Mouse (Mus musculus): ENCODE data around the gene Pccb.

Gene Pccb

DNA sequence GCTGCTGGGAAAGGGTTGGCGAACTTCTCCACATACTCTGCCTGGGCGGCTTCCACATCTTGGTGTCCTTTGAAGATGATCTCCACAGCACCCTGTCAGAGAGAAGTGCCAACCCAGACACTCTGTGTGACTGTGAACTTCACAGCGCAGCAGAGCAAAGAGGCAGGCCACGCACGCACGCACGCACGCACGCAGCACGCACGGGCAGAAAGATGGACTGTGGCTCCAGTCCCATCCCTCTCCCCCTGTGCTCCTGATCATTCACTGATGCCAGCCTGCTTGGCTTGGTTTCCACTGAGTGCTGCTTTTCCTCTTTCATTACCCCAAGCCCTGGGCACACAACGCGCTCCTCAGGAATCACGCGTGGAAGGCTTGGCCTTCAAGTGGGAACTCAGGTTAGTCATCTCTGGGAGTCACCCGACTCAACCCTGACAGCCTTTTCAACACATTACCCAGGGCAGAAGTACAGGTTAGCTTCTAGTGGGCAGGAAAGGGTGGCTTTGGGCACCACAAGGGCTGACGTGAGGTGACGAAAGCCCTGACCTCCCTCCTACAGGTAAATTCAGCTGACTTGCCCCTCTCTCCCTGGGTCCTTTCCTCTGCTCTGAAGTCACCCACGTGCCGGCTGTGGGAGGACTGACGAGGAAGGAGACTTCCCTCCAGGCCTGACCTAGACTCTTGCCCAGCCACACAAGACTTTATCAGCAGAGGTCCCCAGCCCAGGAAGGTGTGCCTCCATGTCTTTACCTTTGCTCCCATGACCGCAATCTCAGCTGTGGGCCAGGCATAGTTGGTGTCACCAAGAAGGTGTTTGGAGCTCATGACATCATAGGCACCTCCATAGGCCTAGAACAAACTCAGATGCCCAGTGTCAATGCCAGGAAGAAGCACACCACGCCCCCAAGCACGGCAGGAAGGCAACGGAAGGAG, 50.1 kb downstream of the Pccb start:
- no peak for DNase-seq (ENCODE audit: low spot score)

GRCm38 (mm10) chr9:100982786-100983185, 51.9 kb downstream of the Pccb start:
- no peak for DNase-seq (ENCODE audit: low spot score)

- no peak for DNase-seq (ENCODE audit: low spot score)
Observed at GRCm38 (mm10) chr9:100979260-100979659, 55.4 kb downstream of the Pccb start.

DNA sequence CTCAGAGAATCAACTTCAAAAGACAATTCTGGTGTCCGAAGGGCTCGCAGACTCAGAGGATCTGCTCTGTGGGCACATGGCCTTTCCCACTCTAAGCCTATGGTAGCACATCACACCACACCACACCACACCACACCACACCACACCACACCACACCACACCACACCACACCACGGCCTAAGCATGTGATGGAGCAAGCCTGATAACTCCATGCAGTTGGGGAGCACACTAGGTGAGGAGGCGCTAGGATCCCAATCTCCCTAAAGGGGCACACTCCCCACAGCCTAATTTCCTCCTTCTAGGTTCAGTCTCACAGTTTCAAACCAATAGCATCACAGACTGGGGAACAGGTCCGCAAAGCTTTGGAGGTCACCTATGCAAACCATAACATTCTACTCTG, 56.0 kb downstream of the Pccb start:
- no peak for DNase-seq (ENCODE audit: low spot score)

DNA sequence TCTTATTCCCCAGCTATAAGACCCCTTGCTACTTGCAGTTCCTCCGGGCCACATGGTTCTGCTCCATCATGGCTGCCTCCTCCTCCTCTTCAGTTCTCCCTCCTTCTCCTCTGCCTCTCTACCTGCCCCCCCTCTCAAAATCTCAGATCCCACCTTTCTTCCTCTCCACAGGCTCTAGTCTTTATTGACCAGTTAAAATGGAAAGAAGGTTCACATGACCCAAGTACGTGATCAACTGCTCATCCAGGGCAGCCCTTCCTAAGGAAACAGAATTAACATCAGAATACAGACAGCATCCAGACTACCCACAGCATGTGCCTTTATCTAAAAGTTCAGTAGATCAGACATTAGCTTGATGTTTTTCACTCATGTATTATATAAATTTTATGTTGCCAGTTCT, 65.2 kb downstream of the Pccb start:
- DNase-seq (ENCODE audit: low spot score), result no peak

GRCm38 (mm10) chr9:100964106-100964505, 70.6 kb downstream of the Pccb start:
- no peak for DNase-seq (ENCODE audit: low spot score)

DNA sequence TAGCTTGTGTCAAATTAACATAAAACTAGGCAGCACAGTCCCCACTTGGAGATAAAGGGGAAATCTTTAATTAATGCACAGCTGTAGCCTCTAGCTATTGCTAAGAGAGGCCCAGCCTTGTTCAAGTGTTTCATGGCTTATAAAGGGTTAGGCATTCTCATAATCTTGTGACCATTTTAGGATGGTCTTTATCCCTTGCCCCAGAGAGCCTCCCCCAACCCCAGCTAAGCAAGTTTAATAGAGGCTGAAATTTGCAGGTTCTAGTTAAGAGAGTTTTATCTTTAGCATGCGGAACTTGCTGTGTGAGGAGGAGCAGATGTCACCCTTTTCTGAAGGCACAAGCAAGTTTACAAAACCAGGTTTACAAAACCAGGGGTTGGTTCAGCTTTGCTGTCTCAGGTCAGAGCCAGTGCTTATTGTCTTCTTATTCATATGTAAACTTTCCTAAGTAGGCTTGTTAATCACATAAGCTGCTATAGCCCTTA, 71.2 kb downstream of the Pccb start:
- no peak for DNase-seq (ENCODE audit: low spot score)

- DNase-seq (ENCODE audit: low spot score), result no peak
Observed at GRCm38 (mm10) chr9:100962903-100963427, 71.7 kb downstream of the Pccb start.

- DNase-seq (ENCODE audit: low spot score), result no peak
Observed at GRCm38 (mm10) chr9:100951481-100951880, 83.2 kb downstream of the Pccb start.

- DNase-seq (ENCODE audit: low spot score), result no peak
Observed at GRCm38 (mm10) chr9:100944677-100945365, 89.9 kb downstream of the Pccb start.

DNA sequence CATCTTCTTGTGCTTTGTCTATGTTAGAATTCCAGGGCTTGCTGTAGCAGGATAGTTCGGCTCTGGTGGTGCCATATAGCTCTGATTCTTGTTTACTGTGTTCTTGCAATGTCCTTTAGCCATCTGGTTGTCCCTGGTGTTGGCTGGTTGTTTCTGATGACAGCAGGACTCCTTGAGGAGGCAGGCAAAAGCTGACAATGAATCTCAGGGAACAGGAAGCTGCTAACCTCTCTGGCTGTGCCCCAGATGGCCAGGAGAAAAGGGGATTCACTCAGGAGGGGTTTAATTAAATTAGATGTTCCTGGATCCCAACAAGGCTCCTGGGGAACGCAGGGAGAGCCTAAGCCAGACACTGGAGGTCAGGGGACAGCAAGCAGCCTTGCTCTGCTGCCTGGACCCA, 92.7 kb downstream of the Pccb start:
- no peak for DNase-seq (ENCODE audit: low spot score)
